Mouse (Mus musculus) cortical plate, adult 2 months (tissue): Measurements from ENCODE around the gene Amer2.

Experiments used
- CTCF ChIP-seq: fragments of 200-500 bp; IDR thresholded peaks from 2 replicates; pipeline ENCODE4 v1.5.1; 2011; ENCODE audit warnings: mild to moderate bottlenecking, control low read depth, low read length; ENCODE audit not compliant: insufficient read depth; ENCODE audit errors: extremely low read depth
- POLR2A ChIP-seq: fragments of 200-500 bp; IDR thresholded peaks from 2 replicates; pipeline ENCODE4 v1.6.1; 2011; ENCODE audit warnings: mild to moderate bottlenecking, low read length, control low read depth; ENCODE audit not compliant: insufficient read depth; ENCODE audit errors: extremely low read depth

DNA sequence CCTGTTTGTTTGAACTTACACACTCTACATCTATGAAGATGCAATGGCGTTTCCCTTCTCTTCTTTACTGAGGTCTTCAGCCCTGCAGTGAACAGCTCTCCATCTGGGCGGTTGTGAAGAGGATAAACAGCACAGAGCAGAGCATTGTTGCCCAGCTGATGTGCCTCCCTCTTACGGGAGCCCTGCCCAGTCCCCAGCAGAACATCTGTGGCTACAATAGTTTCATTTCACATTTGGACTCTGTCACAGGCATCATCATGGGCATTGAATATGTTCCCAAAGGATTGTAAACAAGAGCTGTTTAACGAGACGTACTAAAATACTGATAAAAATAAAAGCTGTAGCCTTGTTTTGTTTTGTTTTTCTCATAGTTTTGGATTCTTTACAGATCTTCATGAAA, 14.7 kb upstream of the Amer2 start:
- no peak for TF ChIP-seq POLR2A
- TF ChIP-seq CTCF: no peak
